Mouse (Mus musculus) E14TG2a.4 (cell line): Measurements from ENCODE around the gene 4930568D16Rik.

Experiments
- CTCF ChIP-seq: conservative IDR thresholded peaks from 2 replicates; pipeline ENCODE4 v1.5.1; 2014; ENCODE audit warnings: low read length
- NANOG ChIP-seq: IDR thresholded peaks from 2 replicates; pipeline ENCODE4 v1.6.1; 2014; ENCODE audit warnings: borderline replicate concordance, low read length, mixed read lengths
- POU5F1 ChIP-seq: IDR thresholded peaks from 2 replicates; pipeline ENCODE4 v1.6.1; 2014; ENCODE audit warnings: low read length, borderline replicate concordance

DNA sequence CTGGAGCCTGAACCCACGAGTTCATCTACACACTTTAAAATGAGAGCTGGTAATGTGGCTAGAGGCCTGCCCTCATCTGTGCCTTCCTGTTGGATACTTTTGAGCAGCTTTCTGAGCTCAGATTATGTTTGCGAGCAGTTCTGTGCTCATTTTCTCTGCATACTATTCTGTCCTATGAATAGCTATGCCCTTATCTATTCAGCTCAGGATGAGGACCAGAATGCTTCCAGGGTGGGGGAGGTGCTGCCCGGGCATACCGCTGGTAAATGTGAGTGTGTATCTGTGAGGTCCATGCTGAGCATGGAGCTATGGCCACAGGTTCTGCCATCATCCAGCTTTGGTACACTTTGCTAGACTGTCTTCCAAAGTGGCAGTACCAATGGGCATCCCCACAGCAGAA, 49.9 kb downstream of the 4930568D16Rik start:
- TF ChIP-seq CTCF (no peak), POU5F1 (no peak), NANOG (no peak)
